Mouse (Mus musculus) lung, adult 2 months (tissue): ENCODE measurements around the gene Abcg5. TPM values are rescaled to one million over a fixed set of nuclear protein-coding genes. Genes with fewer than 3 reads are reported as not detected.

Experiments used
- DNase-seq: peaks from one replicate; pipeline ENCODE4 v3.0.0; 2022
- H3K4me1 ChIP-seq: fragments of 200-500 bp; 2 replicates; pipeline ENCODE4 v1.6.1; 2011; ENCODE audit warnings: low read length; ENCODE audit not compliant: control insufficient read depth, insufficient read depth
- H3K4me3 ChIP-seq: fragments of 200-500 bp; replicated peaks from 2 replicates; pipeline ENCODE3; 2011; ENCODE audit warnings: low read depth, mild to moderate bottlenecking, control low read depth, low read length; ENCODE audit errors: extremely low read depth
- CTCF ChIP-seq: fragments of 200-500 bp; IDR thresholded peaks from 2 replicates; pipeline ENCODE4 v1.5.1; 2011; ENCODE audit warnings: mild to moderate bottlenecking, low read length, control low read depth; ENCODE audit not compliant: insufficient read depth
- POLR2A ChIP-seq: fragments of 200-500 bp; IDR thresholded peaks from 2 replicates; pipeline ENCODE4 v1.6.1; 2011; ENCODE audit warnings: low read depth, mild to moderate bottlenecking, control low read depth, low read length, borderline replicate concordance; ENCODE audit errors: extremely low read depth
- WGBS: fragments of 180-500 bp; shearing (Covaris S2); methylation state at CpG from one replicate; pipeline ENCODE4 v1.1.7; 2018; 5-methylcytosine and 5-hydroxymethylcytosine counted together
- polyA plus RNA-seq: library from polyadenylated mRNA; depleted of rRNA; stranded (reverse); fragments of >200 nt; gene quantifications from 2 replicates; pipeline ENCODE4 v1.2.3, GENCODE M21; 2012; rRNA removed

Gene Abcg5
- 0.33 and 0.45 TPM in 2 replicates for polyA plus RNA-seq

DNA sequence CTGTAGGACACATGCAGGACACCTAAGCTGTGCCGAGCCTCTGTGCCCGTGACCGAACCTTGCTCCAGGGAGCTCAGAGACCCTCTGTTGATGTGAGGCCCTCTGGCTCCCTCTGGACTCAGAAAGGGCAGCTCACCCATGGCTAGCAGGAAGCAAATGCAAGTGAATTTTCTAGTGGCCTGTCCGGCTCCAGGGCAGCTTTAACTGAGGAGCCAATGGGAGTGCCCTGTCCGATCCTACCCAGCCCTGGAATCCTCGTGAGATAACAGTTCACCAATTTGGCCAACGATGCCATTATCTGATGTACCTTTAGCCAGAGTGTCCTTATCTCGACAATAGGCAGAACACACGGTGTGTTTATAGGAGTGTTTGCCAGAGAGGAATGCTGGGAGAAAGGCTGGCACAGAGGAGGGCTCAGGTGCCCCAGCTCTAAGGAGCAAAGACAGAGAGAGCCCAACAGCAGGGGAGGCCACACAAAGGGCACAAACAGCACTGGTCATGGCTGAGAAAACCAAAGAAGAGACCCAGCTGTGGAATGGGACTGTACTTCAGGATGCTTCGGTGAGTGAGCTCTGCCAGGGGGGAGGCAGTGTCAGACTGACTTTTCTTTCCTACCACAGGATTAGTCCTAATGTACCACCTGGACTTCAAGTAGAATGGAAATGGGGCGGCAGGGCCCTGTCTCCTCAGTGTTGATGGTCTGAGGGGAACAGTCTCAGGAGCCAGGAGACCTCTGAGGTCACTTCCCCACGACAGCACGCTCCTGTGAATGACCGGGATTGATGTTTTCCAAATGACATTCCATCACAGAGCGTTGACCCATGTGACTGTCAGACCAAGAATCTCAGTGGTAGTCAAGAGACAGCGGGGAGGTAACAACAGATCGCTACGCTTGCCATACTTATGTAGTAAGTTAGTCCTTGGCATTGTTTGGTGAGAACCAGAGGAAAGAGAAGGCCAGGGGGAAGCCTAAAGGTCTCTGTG is at the start of gene Abcg5:
Gene Abcg5, minus strand, starts transcription at position 278 of the 984 bp plus-strand sequence.
- no peak for TF ChIP-seq POLR2A
- TF ChIP-seq CTCF = no peak
- H3K4me1 ChIP-seq = no peaks in the 10 kb centered on the region
- WGBS = 70% methylated on average over 18 of the region's 18 CpGs
- no peak within 1 kb of the TSS for H3K4me3 ChIP-seq
- no peak for DNase-seq

- DNase-seq = no peak
- WGBS = 82% methylated on average over 8 of the region's 8 CpGs
These were observed 49.8 kb upstream of the Abcg5 start for GRCm38 (mm10) chr17:84732612-84733011.

GRCm38 (mm10) chr17:84731361-84731760 is 48.5 kb upstream of the Abcg5 start:
- 89% methylated on average over 12 of the region's 12 CpGs for WGBS
- TF ChIP-seq POLR2A = no peak
- no peak for TF ChIP-seq CTCF

More at GRCm38 (mm10) chr17:84732612-84733011, 49.8 kb upstream of the Abcg5 start:
- TF ChIP-seq POLR2A = no peak
- TF ChIP-seq CTCF = no peak
- Histone ChIP-seq H3K4me3 (no peak overlapping the region), H3K4me1 (no peaks in the 10 kb centered on the region)

GRCm38 (mm10) chr17:84729140-84729539 is 46.3 kb upstream of the Abcg5 start:
- 83% methylated on average over 5 of the region's 5 CpGs for WGBS
- DNase-seq = no peak
- TF ChIP-seq POLR2A (no peak), CTCF (no peak)
- H3K4me3 ChIP-seq = no peak overlapping the region
- no peaks in the 10 kb centered on the region for H3K4me1 ChIP-seq

More at GRCm38 (mm10) chr17:84731361-84731760, 48.5 kb upstream of the Abcg5 start:
- Histone ChIP-seq H3K4me3 (no peak overlapping the region), H3K4me1 (no peaks in the 10 kb centered on the region)
- DNase-seq = no peak

- TF ChIP-seq POLR2A = no peak
- TF ChIP-seq CTCF = no peak
- 74% methylated on average over 1 of the region's 1 CpGs for WGBS
- no peak for DNase-seq
- no peaks in the 10 kb centered on the region for H3K4me1 ChIP-seq
- no peak overlapping the region for H3K4me3 ChIP-seq
These were observed 45.5 kb upstream of the Abcg5 start for GRCm38 (mm10) chr17:84728201-84728911.

- 96% methylated on average over 3 of the region's 3 CpGs for WGBS
- no peak for DNase-seq
- TF ChIP-seq CTCF (no peak), POLR2A (no peak)
These were observed 42.4 kb upstream of the Abcg5 start for GRCm38 (mm10) chr17:84725163-84725562.

GRCm38 (mm10) chr17:84724028-84724427 is 41.2 kb upstream of the Abcg5 start:
- DNase-seq = no peak
- WGBS = 92% methylated on average over 9 of the region's 9 CpGs
- Histone ChIP-seq H3K4me3 (no peak overlapping the region), H3K4me1 (no peaks in the 10 kb centered on the region)
- TF ChIP-seq POLR2A = no peak
- no peak for TF ChIP-seq CTCF

More at GRCm38 (mm10) chr17:84725163-84725562, 42.4 kb upstream of the Abcg5 start:
- Histone ChIP-seq H3K4me3 (no peak overlapping the region), H3K4me1 (no peaks in the 10 kb centered on the region)

GRCm38 (mm10) chr17:84719105-84719504 is 36.3 kb upstream of the Abcg5 start:
- WGBS = 64% methylated on average over 3 of the region's 3 CpGs

DNA sequence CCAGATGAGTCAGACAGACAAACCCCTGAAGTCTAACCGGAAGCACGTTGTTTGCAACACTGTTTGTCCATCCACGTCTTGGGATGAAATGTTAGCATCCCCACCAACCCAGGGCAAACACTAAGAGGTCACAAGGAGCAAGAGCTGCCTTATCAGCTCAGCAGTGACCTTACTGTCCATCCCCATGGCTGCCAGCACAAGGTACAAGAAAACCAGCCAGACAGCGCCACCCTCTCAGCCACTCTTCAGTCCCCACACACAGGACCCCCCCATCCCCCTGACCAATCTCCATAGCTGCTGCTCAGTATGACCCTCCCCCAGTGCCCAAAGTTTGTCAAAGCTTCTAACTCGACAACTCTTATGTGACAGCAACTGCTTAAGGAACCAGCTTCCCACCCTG is 34.6 kb upstream of the Abcg5 start:
- Histone ChIP-seq H3K4me1 (no peaks in the 10 kb centered on the region), H3K4me3 (no peak overlapping the region)
- TF ChIP-seq POLR2A (no peak), CTCF (no peak)
- whole genome bisulfite sequencing = 72% methylated on average over 5 of the region's 5 CpGs
- DNase-seq = no peak

More at GRCm38 (mm10) chr17:84719105-84719504, 36.3 kb upstream of the Abcg5 start:
- Histone ChIP-seq H3K4me1 (no peaks in the 10 kb centered on the region), H3K4me3 (no peak overlapping the region)
- TF ChIP-seq CTCF (no peak), POLR2A (no peak)
- DNase-seq = no peak

GRCm38 (mm10) chr17:84716252-84716872 is 33.6 kb upstream of the Abcg5 start:
- no peak for TF ChIP-seq POLR2A
- TF ChIP-seq CTCF = no peak
- WGBS = 81% methylated on average over 16 of the region's 16 CpGs
- DNase-seq = no peak
- Histone ChIP-seq H3K4me1 (no peaks in the 10 kb centered on the region), H3K4me3 (no peak overlapping the region)
